Mouse (Mus musculus): ENCODE results near the gene Rcan1. TPM values are rescaled to one million over a fixed set of nuclear protein-coding genes. Genes with fewer than 3 reads are reported as not detected.
"Not testable (repeated sequence)": the region's sequence is repeated elsewhere in the genome, so short reads cannot be mapped to it uniquely, and the experiment has no call there.

Rcan1 gene
- polyA plus RNA-seq (2015; fragmentation: Nextera tagmentation; extraction: Ambion mirVana) = 46.8 and 47.4 TPM in 2 replicates

DNA sequence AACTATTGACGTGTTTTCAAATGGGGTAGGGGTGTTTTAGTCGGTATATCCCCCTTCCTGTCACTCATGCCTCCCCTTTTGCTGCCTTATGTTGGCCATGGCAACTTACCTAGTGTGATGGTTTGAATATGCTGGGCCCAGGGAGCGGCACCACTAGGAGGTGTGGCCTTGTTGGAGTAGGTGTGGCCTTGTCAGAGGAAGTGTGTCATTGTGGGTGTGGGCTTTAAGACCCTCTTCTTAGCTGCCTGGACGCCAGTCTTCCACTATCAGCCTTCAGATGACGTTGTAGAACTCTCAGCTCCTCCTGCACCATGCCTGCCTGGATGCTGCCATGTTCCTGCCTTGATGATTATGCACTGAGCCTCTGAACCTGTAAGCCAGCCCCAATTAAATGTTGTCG, at the start of gene Rcan1:
TSS of gene Rcan1 (minus strand) at position 162 of the 400 bp plus-strand sequence.
- no peaks in the 10 kb centered on the region for H3K27me3 ChIP-seq
- no peaks in the 10 kb centered on the region for H3K4me1 ChIP-seq (replicated peaks)
- no peak within 1 kb of the TSS for H3K27ac ChIP-seq
- 76% methylated on average over 6 of the region's 6 CpGs for WGBS
- no peak for ATAC-seq
- H3K9me3 ChIP-seq = no peaks in the 10 kb centered on the region
- no peak within 1 kb of the TSS for H3K4me3 ChIP-seq (replicated peaks)
- H3K9ac ChIP-seq (replicated peaks) = no peak within 1 kb of the TSS
- no peaks in the 10 kb centered on the region for H3K36me3 ChIP-seq
- H3K4me2 ChIP-seq (replicated peaks) = no peak within 1 kb of the TSS

- ATAC-seq = no peak
Observed at GRCm38 (mm10) chr16:92519820-92520492, 49.3 kb upstream of the Rcan1 start.

GRCm38 (mm10) chr16:92518718-92519117, 48.1 kb upstream of the Rcan1 start:
- Histone ChIP-seq H3K27me3 (no peaks in the 10 kb centered on the region), H3K4me1 (replicated peaks) (no peaks in the 10 kb centered on the region), H3K4me2 (replicated peaks) (no peak overlapping the region), H3K4me3 (replicated peaks) (no peak overlapping the region), H3K9me3 (no peaks in the 10 kb centered on the region), H3K36me3 (no peaks in the 10 kb centered on the region), H3K9ac (replicated peaks) (no peak overlapping the region), H3K27ac (no peak overlapping the region)
- no peak for ATAC-seq
- WGBS = 68% methylated on average over 4 of the region's 4 CpGs

More at GRCm38 (mm10) chr16:92519820-92520492, 49.3 kb upstream of the Rcan1 start:
- H3K27ac ChIP-seq = no peak overlapping the region
- no peak overlapping the region for H3K9ac ChIP-seq (replicated peaks)
- no peak overlapping the region for H3K4me3 ChIP-seq (replicated peaks)
- no peaks in the 10 kb centered on the region for H3K27me3 ChIP-seq
- no peaks in the 10 kb centered on the region for H3K36me3 ChIP-seq
- H3K4me2 ChIP-seq (replicated peaks) = no peak overlapping the region
- H3K9me3 ChIP-seq = no peaks in the 10 kb centered on the region
- WGBS = 55% methylated on average over 13 of the region's 13 CpGs
- no peaks in the 10 kb centered on the region for H3K4me1 ChIP-seq (replicated peaks)

GRCm38 (mm10) chr16:92516139-92516538, 45.5 kb upstream of the Rcan1 start:
- 93% methylated on average over 9 of the region's 9 CpGs for WGBS
- Histone ChIP-seq H3K4me1 (replicated peaks) (peaks cover 7% of the 10 kb centered on the region; the same call in 1 of the 2 replicates), H3K27me3 (no peaks in the 10 kb centered on the region), H3K4me3 (replicated peaks) (no peak overlapping the region), H3K9me3 (no peaks in the 10 kb centered on the region), H3K27ac (no peak overlapping the region), H3K4me2 (replicated peaks) (no peak overlapping the region), H3K9ac (replicated peaks) (no peak overlapping the region), H3K36me3 (no peaks in the 10 kb centered on the region)
- no peak for ATAC-seq

DNA sequence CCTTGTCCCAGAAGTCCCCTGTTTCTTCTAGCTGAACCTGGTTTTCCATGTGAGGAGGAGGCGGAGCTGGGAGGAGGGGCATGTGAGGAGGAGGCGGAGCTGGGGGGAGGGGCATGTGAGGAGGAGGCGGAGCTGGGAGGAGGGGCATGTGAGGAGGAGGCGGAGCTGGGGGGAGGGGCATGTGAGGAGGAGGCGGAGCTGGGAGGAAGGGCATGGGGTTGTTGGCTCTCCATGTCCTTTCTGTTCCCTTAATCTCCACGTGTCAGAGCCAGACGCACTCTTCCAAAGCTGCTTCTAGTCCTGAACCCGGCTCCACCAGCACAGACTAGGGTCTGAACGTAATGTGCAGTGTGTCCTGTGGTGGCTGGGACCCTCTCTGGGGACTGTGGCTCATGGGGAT, 44.2 kb upstream of the Rcan1 start:
- not testable (repeated sequence) for H3K27me3 ChIP-seq; H3K9me3 ChIP-seq; H3K4me2 ChIP-seq (replicated peaks); H3K9ac ChIP-seq (replicated peaks); H3K4me3 ChIP-seq (replicated peaks); ATAC-seq; H3K27ac ChIP-seq; H3K36me3 ChIP-seq
- whole genome bisulfite sequencing = 72% methylated on average over 8 of the region's 9 CpGs
- peaks cover 13% of the 10 kb centered on the region; the same call in 1 of the 2 replicates for H3K4me1 ChIP-seq (replicated peaks)

GRCm38 (mm10) chr16:92511773-92512391, 41.2 kb upstream of the Rcan1 start:
- ATAC-seq = no peak
- H3K36me3 ChIP-seq = no peaks in the 10 kb centered on the region
- H3K9me3 ChIP-seq = no peaks in the 10 kb centered on the region
- H3K27me3 ChIP-seq = no peaks in the 10 kb centered on the region
- H3K4me3 ChIP-seq (replicated peaks) = no peak overlapping the region
- no peak overlapping the region for H3K27ac ChIP-seq
- no peak overlapping the region for H3K9ac ChIP-seq (replicated peaks)
- peaks cover 13% of the 10 kb centered on the region; the same call in 1 of the 2 replicates for H3K4me1 ChIP-seq (replicated peaks)
- 56% methylated on average over 5 of the region's 5 CpGs for WGBS
- no peak overlapping the region for H3K4me2 ChIP-seq (replicated peaks)

DNA sequence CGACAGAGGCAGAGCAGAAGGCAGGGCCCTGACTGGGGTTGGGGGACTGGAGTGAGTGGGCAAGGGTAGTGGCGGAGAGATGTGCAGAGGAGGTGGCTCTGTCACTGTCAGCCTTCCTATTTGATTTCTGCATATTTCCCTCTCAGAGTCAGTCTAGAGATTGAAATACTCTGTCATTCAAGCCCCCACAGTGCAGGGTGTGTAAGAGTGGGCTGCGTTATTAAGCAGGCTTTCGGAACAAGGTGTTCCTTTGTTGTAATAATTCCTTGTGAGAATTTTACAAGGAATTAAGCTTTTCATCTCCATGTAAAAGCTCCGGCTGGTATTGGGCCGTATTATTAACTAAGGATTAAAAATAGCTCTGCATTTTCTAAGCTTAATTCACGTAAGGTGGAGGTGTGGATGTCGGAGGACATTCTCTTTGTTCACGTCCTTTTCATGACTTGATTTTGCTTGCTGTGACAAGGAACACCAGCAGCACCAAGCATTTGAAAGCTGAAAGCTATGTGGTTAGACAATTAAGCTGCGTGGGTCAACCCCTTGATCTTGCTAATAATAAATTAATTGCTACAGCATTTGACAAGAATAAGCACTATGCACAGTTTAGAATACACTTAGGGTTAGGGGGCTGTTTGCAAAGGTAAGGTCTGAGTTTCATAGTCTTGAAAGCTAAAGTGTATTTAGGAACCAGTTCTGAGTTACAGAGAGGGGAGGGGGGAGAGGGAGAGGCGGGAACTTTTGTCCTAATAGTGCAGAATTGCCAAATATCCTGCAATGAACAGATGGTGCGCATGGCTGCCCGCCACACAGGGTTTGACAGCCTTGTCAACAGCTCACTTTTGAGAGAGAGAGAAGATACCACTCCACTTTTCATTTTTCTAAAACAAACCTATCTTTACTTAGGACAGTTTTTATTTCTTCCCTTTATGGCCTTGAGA, 40.4 kb upstream of the Rcan1 start:
- Histone ChIP-seq H3K4me3 (replicated peaks) (no peak overlapping the region), H3K27me3 (no peaks in the 10 kb centered on the region), H3K4me1 (replicated peaks) (peaks cover 13% of the 10 kb centered on the region; the same call in 1 of the 2 replicates), H3K4me2 (replicated peaks) (no peak overlapping the region), H3K9me3 (no peaks in the 10 kb centered on the region), H3K9ac (replicated peaks) (no peak overlapping the region), H3K36me3 (no peaks in the 10 kb centered on the region), H3K27ac (no peak overlapping the region)
- no peak for ATAC-seq
- 58% methylated on average over 13 of the region's 13 CpGs for WGBS

DNA sequence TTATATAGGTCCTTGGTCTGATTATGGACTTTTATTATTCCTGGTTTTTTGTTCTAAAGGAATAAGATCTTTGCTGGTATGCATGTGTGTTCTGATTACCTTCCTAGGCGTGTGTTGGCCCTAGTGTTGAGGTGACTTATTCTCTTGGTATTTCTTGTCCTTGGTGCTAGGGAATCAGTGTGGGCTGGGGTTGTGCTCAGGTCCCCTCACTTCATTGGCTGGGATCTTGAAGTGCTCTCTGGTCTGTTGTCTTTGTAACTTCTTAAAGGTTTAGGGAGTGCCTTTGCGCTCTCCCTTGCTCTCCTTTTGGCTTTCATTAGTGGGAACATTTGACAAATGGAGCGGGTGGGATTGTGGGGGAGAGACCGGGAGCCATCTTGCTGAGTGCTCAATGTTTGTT, 36.9 kb upstream of the Rcan1 start:
- WGBS = 89% methylated on average over 4 of the region's 4 CpGs
- no peak overlapping the region for H3K9ac ChIP-seq (replicated peaks)
- H3K4me1 ChIP-seq (replicated peaks) = peaks cover 13% of the 10 kb centered on the region; the same call in 1 of the 2 replicates
- no peaks in the 10 kb centered on the region for H3K9me3 ChIP-seq
- no peak overlapping the region for H3K27ac ChIP-seq
- no peaks in the 10 kb centered on the region for H3K36me3 ChIP-seq
- ATAC-seq = no peak
- H3K27me3 ChIP-seq = no peaks in the 10 kb centered on the region
- H3K4me2 ChIP-seq (replicated peaks) = no peak overlapping the region
- no peak overlapping the region for H3K4me3 ChIP-seq (replicated peaks)

DNA sequence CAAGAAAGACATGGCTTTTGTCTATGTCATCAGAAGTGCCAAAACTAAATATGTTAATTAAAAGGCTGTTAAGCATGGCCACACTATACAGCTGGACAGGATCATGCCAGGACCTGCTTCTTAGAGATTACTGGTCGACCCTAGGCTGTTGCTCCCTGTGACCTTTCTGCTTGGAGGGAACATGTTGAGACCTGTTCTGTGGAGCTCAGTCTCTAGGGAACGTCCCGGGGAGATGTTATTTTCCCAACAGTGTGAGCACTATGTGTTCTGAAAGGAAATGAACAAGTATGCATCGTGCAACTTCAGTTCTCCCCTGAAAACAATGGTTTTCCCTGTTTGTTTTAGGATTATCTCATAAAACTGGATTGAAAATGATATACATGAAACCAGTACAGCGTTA, 32.4 kb upstream of the Rcan1 start:
- Histone ChIP-seq H3K4me1 (replicated peaks) (peaks cover 13% of the 10 kb centered on the region), H3K27me3 (peaks cover 34% of the 10 kb centered on the region), H3K4me2 (replicated peaks) (no peak overlapping the region), H3K4me3 (replicated peaks) (no peak overlapping the region), H3K9me3 (no peaks in the 10 kb centered on the region), H3K27ac (no peak overlapping the region), H3K36me3 (no peaks in the 10 kb centered on the region), H3K9ac (replicated peaks) (no peak overlapping the region)
- no peak for ATAC-seq
- 81% methylated on average over 5 of the region's 5 CpGs for WGBS

GRCm38 (mm10) chr16:92500534-92500933, 29.9 kb upstream of the Rcan1 start:
- no peak overlapping the region for H3K4me2 ChIP-seq (replicated peaks)
- WGBS = 70% methylated on average over 8 of the region's 8 CpGs

GRCm38 (mm10) chr16:92499324-92499723, 28.7 kb upstream of the Rcan1 start:
- no peaks in the 10 kb centered on the region for H3K36me3 ChIP-seq
- 14% methylated on average over 15 of the region's 15 CpGs for WGBS
- H3K4me3 ChIP-seq (replicated peaks) = peak overlapping the region; percentile 50
- peaks cover 15% of the 10 kb centered on the region for H3K4me1 ChIP-seq (replicated peaks)
- 0 out of 2 replicates have a peak, but pooled peaks have one; percentile 27 for ATAC-seq
- H3K4me2 ChIP-seq (replicated peaks) = peak overlapping the region; percentile 77
- H3K9me3 ChIP-seq = no peaks in the 10 kb centered on the region
- peaks cover 51% of the 10 kb centered on the region for H3K27me3 ChIP-seq
- no peak overlapping the region for H3K27ac ChIP-seq
- H3K9ac ChIP-seq (replicated peaks) = peak overlapping the region; percentile 63; the same call in 1 of the 2 replicates

More at GRCm38 (mm10) chr16:92500534-92500933, 29.9 kb upstream of the Rcan1 start:
- no peak for ATAC-seq
- Histone ChIP-seq H3K27ac (no peak overlapping the region), H3K4me3 (replicated peaks) (no peak overlapping the region), H3K9me3 (no peaks in the 10 kb centered on the region), H3K36me3 (no peaks in the 10 kb centered on the region), H3K9ac (replicated peaks) (no peak overlapping the region), H3K4me1 (replicated peaks) (peaks cover 15% of the 10 kb centered on the region), H3K27me3 (peaks cover 51% of the 10 kb centered on the region)

Data from midbrain, embryonic 13.5 days (tissue).